Mouse (Mus musculus) midbrain, postnatal 0 days (tissue): ENCODE data around the gene Abcf1. TPM values are rescaled to one million over a fixed set of nuclear protein-coding genes. Genes with fewer than 3 reads are reported as not detected.

Experiments used
- ATAC-seq: fragments of 200-750 bp; cut with Nextera tagmentation; 2 replicates; pipeline ENCODE4 v1.8.0; 2017; ENCODE audit warnings: moderate number of reproducible peaks, mild to moderate bottlenecking, moderate TSS enrichment, moderate library complexity; ENCODE audit not compliant: low FRiP score
- DNase-seq: peaks from one replicate; pipeline ENCODE4 v3.0.0-alpha.2; 2015; ENCODE audit warnings: low spot score
- H3K27ac ChIP-seq: fragments of 300-500 bp; sonication (generic); 2 replicates; pipeline ENCODE4 v1.5.1; 2014; ENCODE audit warnings: low read depth, mild to moderate bottlenecking, low read length, mixed read lengths
- H3K27me3 ChIP-seq: fragments of 300-500 bp; sonication (generic); 2 replicates; pipeline ENCODE4 v1.6.1; 2014; ENCODE audit warnings: low read length, control low read depth, mixed read lengths; ENCODE audit not compliant: insufficient read depth
- H3K36me3 ChIP-seq: fragments of 300-500 bp; sonication (generic); 2 replicates; pipeline ENCODE4 v1.6.1; 2014; ENCODE audit warnings: low read length, control low read depth, mixed read lengths; ENCODE audit not compliant: insufficient read depth
- H3K4me1 ChIP-seq: fragments of 300-500 bp; sonication (generic); 2 replicates; pipeline ENCODE4 v1.6.1; 2014; ENCODE audit warnings: mild to moderate bottlenecking, control low read depth, antibody characterized with exemption, low read length, mixed read lengths; ENCODE audit not compliant: insufficient read depth
- H3K4me2 ChIP-seq: fragments of 300-500 bp; sonication (generic); 2 replicates; pipeline ENCODE4 v1.6.1; 2014; ENCODE audit warnings: low read depth, mild to moderate bottlenecking, low read length, mixed read lengths; ENCODE audit not compliant: poor library complexity, severe bottlenecking
- H3K4me3 ChIP-seq: fragments of 300-500 bp; sonication (generic); 2 replicates; pipeline ENCODE4 v1.5.1; 2014; ENCODE audit warnings: low read depth, mild to moderate bottlenecking, low read length, moderate library complexity
- H3K9ac ChIP-seq: fragments of 300-500 bp; sonication (generic); replicated peaks from 2 replicates; pipeline ENCODE4 v1.6.1; 2014; ENCODE audit warnings: mild to moderate bottlenecking, low read length, moderate library complexity, mixed read lengths; ENCODE audit not compliant: poor library complexity, severe bottlenecking
- H3K9me3 ChIP-seq: fragments of 300-500 bp; sonication (generic); 2 replicates; pipeline ENCODE4 v1.6.1; 2016; ENCODE audit warnings: low read length, control low read depth
- CTCF ChIP-seq: IDR thresholded peaks from 2 replicates; pipeline ENCODE4 v1.5.1; 2016; ENCODE audit warnings: antibody characterized with exemption, mild to moderate bottlenecking
- WGBS: fragments of 180-500 bp; shearing (Covaris S2); extraction: QIAGEN DNeasy Blood & Tissue Kit; methylation state at CpG from one replicate; pipeline ENCODE4 v1.1.7; 2014; 5-methylcytosine and 5-hydroxymethylcytosine counted together
- polyA plus RNA-seq: library from polyadenylated mRNA; unstranded; fragments of >200 nt; fragmentation: Nextera tagmentation; extraction: Ambion mirVana; gene quantifications from 2 replicates; pipeline ENCODE4 v1.2.1, GENCODE M21; 2015
- total RNA-seq: library from RNA; depleted of rRNA; stranded (reverse); fragments of >200 nt; gene quantifications from 2 replicates; pipeline ENCODE4 v1.2.3, GENCODE M21; 2014

The Abcf1 gene
- total and polyA plus RNA-seq, 2 experiments from 2014 or later: 61.8 to 100 TPM

GRCm38 (mm10) chr17:35997713-35998510, 28.4 kb upstream of the Abcf1 start:
- 0 out of 2 replicates have a peak overlapping the region, but pooled peaks have one; percentile 1 for H3K4me2 ChIP-seq

GRCm38 (mm10) chr17:35996949-35997348, 27.4 kb upstream of the Abcf1 start:
- WGBS: under 1% methylated on average over 11 of the region's 11 CpGs
- no peaks in the 10 kb centered on the region for H3K27me3 ChIP-seq
- DNase-seq (peak; percentile 95), ATAC-seq (peak; percentile 67)
- peak; percentile 100 for TF ChIP-seq CTCF
- H3K27ac ChIP-seq: no peak overlapping the region
- no peaks in the 10 kb centered on the region for H3K36me3 ChIP-seq
- no peak overlapping the region for H3K4me3 ChIP-seq
- H3K4me2 ChIP-seq: peak overlapping the region; percentile 12; the same call in 1 of the 2 replicates
- H3K9ac ChIP-seq: no peak overlapping the region
- no peaks in the 10 kb centered on the region for H3K9me3 ChIP-seq
- H3K4me1 ChIP-seq: no peaks in the 10 kb centered on the region; the same call in 1 of the 2 replicates

More at GRCm38 (mm10) chr17:35997713-35998510, 28.4 kb upstream of the Abcf1 start:
- Histone ChIP-seq H3K9ac (no peak overlapping the region; the same call in 1 of the 2 replicates), H3K27me3 (no peaks in the 10 kb centered on the region), H3K4me3 (no peak overlapping the region), H3K36me3 (no peaks in the 10 kb centered on the region), H3K9me3 (no peaks in the 10 kb centered on the region), H3K27ac (no peak overlapping the region), H3K4me1 (no peaks in the 10 kb centered on the region; the same call in 1 of the 2 replicates)
- DNase-seq (no peak), ATAC-seq (no peak)
- 52% methylated on average over 12 of the region's 12 CpGs for WGBS
- no peak for TF ChIP-seq CTCF

- DNase-seq (peak; percentile 19), ATAC-seq (no peak)
- Histone ChIP-seq H3K4me3 (peak overlapping the region; percentile 59), H3K27ac (peak overlapping the region; percentile 57), H3K4me2 (peak overlapping the region; percentile 58), H3K4me1 (no peaks in the 10 kb centered on the region; the same call in 1 of the 2 replicates), H3K27me3 (no peaks in the 10 kb centered on the region), H3K9me3 (no peaks in the 10 kb centered on the region), H3K9ac (peak overlapping the region; percentile 61), H3K36me3 (no peaks in the 10 kb centered on the region)
- WGBS: 4% methylated on average over 14 of the region's 14 CpGs
- TF ChIP-seq CTCF: no peak
These were observed 25.3 kb upstream of the Abcf1 start for GRCm38 (mm10) chr17:35994879-35995240.

GRCm38 (mm10) chr17:35994175-35994878, 24.8 kb upstream of the Abcf1 start:
- peak overlapping the region; percentile 59 for H3K4me3 ChIP-seq
- peak overlapping the region; percentile 61 for H3K9ac ChIP-seq
- H3K27me3 ChIP-seq: no peaks in the 10 kb centered on the region
- 4% methylated on average over 31 of the region's 31 CpGs for WGBS
- H3K36me3 ChIP-seq: peaks cover 4% of the 10 kb centered on the region; the same call in 1 of the 2 replicates
- peak overlapping the region; percentile 57 for H3K27ac ChIP-seq
- ATAC-seq: peak; percentile 60
- H3K4me1 ChIP-seq: no peaks in the 10 kb centered on the region; the same call in 1 of the 2 replicates
- no peaks in the 10 kb centered on the region for H3K9me3 ChIP-seq
- DNase-seq: peak; percentile 93
- no peak for TF ChIP-seq CTCF
- H3K4me2 ChIP-seq: peak overlapping the region; percentile 58

GRCm38 (mm10) chr17:35993675-35994074, 24.1 kb upstream of the Abcf1 start:
- DNase-seq (peak; percentile 87), ATAC-seq (peak; percentile 74)
- WGBS: 8% methylated on average over 17 of the region's 17 CpGs
- peak; percentile 100 for TF ChIP-seq CTCF
- H3K9me3 ChIP-seq: no peaks in the 10 kb centered on the region
- H3K27me3 ChIP-seq: no peaks in the 10 kb centered on the region
- peak overlapping the region; percentile 59 for H3K4me3 ChIP-seq
- H3K4me1 ChIP-seq: no peaks in the 10 kb centered on the region; the same call in 1 of the 2 replicates
- peak overlapping the region; percentile 18; the same call in 1 of the 2 replicates for H3K4me2 ChIP-seq
- peak overlapping the region; percentile 55; the same call in 1 of the 2 replicates for H3K27ac ChIP-seq
- peaks cover 8% of the 10 kb centered on the region for H3K36me3 ChIP-seq
- H3K9ac ChIP-seq: no peak overlapping the region
